Mouse (Mus musculus): ENCODE measurements around the gene Cntln. TPM values are rescaled to one million over a fixed set of nuclear protein-coding genes. Genes with fewer than 3 reads are reported as not detected.

Gene Cntln
- polyA plus RNA-seq (2012), result 2.7 and 4.5 TPM in 2 replicates

GRCm38 (mm10) chr4:84884111-84884538 lies at the start of gene Cntln:
TSS of gene Cntln (plus strand) at chr4:84884309.

Other genes starting within 250 kb of the Cntln start
- gene Bnc2, start 209.0 kb upstream of the Cntln start, polyA plus RNA-seq (2012), result 0.02 and 0.03 TPM in 2 replicates

Measured in megakaryocyte-erythroid progenitor cell, adult 5 weeks (primary cell).